Mouse (Mus musculus) limb, embryonic 10.5 days (tissue): ENCODE results near the gene Vwa8. TPM values are rescaled to one million over a fixed set of nuclear protein-coding genes. Genes with fewer than 3 reads are reported as not detected.
"Not testable (repeated sequence)": the region's sequence is repeated elsewhere in the genome, so short reads cannot be mapped to it uniquely, and the experiment has no call there.

Experiments used
- DNase-seq: peaks from one replicate; pipeline ENCODE4 v3.0.0-alpha.2; 2017; ENCODE audit warnings: low spot score
- H3K27ac ChIP-seq: fragments of 300-500 bp; sonication (generic); 2 replicates; pipeline ENCODE4 v1.5.1; 2016; ENCODE audit warnings: mild to moderate bottlenecking
- H3K27me3 ChIP-seq: fragments of 300-500 bp; sonication (generic); 2 replicates; pipeline ENCODE4 v1.6.1; 2016; ENCODE audit warnings: low read depth, mild to moderate bottlenecking; ENCODE audit not compliant: poor library complexity, severe bottlenecking
- H3K36me3 ChIP-seq: fragments of 300-500 bp; sonication (generic); 2 replicates; pipeline ENCODE4 v1.6.1; 2016; ENCODE audit warnings: mild to moderate bottlenecking, moderate library complexity
- H3K4me1 ChIP-seq: fragments of 300-500 bp; sonication (generic); 2 replicates; pipeline ENCODE4 v1.6.1; 2016
- H3K4me3 ChIP-seq: fragments of 300-500 bp; sonication (generic); 2 replicates; pipeline ENCODE4 v1.5.1; 2016; ENCODE audit warnings: mild to moderate bottlenecking, moderate library complexity
- H3K9me3 ChIP-seq: fragments of 300-500 bp; sonication (generic); replicated peaks from 2 replicates; pipeline ENCODE4 v1.6.1; 2016; ENCODE audit warnings: mild to moderate bottlenecking
- WGBS: fragments of 180-500 bp; shearing (Covaris S2); methylation state at CpG from one replicate; pipeline ENCODE4 v1.1.7; 2016; 5-methylcytosine and 5-hydroxymethylcytosine counted together
- polyA plus RNA-seq: library from polyadenylated mRNA; unstranded; fragments of >200 nt; fragmentation: Nextera tagmentation; extraction: Ambion mirVana; gene quantifications from 2 replicates; pipeline ENCODE4 v1.2.1, GENCODE M21; 2016

Gene Vwa8
- polyA plus RNA-seq, 1 experiment from 2014 or later = 8.3 TPM

DNA sequence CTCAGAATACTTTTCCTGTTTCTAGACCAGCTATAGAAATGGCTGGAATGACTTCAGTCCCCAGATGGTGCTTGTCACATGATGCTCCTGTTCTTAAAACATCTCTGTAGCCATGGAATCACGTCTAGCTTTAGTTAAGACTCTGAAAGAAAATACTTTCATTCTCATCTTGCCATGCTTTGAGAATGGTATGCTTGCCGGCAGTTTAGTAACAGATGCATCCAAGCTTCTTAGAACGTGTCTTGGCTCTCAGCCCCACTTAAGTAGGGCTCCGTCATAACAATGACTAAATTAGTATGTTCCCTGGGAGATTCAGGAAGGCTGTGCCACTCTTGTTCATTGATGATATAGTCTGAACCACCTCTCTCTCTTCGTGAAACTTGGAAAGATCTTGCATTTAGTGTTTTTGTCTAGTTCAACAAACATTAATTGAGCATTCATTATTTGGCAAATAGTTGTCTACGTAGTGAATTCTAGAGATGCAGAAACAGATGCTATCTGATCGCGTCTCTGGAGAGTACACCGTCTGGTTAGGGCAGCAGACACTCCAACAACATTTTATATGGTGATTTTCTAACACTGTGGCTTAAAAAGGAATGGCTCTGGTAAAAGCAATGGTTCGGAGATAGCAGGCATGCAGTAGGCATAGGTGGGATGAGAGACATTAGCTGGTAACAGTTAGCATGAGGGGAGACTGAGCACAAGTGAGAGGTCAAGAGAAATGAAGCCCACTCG is 93.1 kb downstream of the Vwa8 start:
- Histone ChIP-seq H3K27me3 (no peaks in the 10 kb centered on the region), H3K36me3 (peaks cover 9% of the 10 kb centered on the region; the same call in 1 of the 2 replicates), H3K4me1 (no peaks in the 10 kb centered on the region), H3K4me3 (no peak overlapping the region), H3K9me3 (no peaks in the 10 kb centered on the region), H3K27ac (no peak overlapping the region)
- no peak for DNase-seq
- 90% methylated on average over 11 of the region's 11 CpGs for WGBS

DNA sequence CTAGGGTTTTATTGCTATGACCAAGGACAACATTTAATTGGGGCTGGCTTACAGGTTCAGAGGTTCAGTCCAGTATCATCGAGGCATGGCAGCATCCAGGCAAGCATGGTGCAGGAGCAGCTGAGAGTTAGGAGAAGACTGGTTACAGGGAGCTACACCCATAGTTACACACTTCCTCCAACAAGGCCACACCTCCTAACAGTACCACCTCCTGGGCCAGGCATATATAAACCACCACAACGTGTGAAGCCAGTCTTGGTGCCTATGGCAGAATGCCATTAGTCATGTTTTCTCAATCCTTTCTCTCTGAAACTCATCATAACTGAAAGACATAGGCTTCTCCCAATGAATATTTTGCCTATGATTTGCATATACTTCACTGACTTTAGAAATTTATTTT is 106.9 kb downstream of the Vwa8 start:
- Histone ChIP-seq H3K4me1 (no peaks in the 10 kb centered on the region), H3K36me3 (no peaks in the 10 kb centered on the region; the same call in 1 of the 2 replicates), H3K27me3 (no peaks in the 10 kb centered on the region), H3K27ac (no peak overlapping the region), H3K9me3 (no peaks in the 10 kb centered on the region), H3K4me3 (no peak overlapping the region)
- no peak for DNase-seq
- WGBS = 73% methylated on average over 2 of the region's 2 CpGs

DNA sequence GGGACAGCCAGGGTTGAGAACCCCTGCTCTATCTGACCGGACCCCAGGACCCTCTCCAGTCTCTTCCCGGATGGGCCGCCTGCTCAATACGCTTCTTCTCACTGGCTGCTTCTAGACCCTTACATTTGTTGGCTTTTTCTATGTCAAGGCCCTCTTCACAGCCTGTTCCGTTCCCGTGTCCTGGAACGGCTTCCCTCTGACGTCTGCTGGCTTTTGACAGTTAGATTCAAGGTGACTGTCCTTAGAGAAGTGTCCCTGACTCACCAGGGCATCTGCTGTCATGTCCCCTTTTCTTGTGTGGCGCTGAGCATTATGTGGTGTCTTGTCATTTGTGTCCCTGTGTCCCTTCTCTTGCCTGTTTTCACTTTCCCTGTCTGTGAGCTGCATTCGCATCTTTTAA is 121.8 kb downstream of the Vwa8 start:
- DNase-seq = no peak
- Histone ChIP-seq H3K27me3 (no peaks in the 10 kb centered on the region), H3K36me3 (no peaks in the 10 kb centered on the region), H3K27ac (no peak overlapping the region), H3K4me3 (no peak overlapping the region), H3K9me3 (no peaks in the 10 kb centered on the region), H3K4me1 (no peaks in the 10 kb centered on the region)
- 97% methylated on average over 10 of the region's 10 CpGs for WGBS

DNA sequence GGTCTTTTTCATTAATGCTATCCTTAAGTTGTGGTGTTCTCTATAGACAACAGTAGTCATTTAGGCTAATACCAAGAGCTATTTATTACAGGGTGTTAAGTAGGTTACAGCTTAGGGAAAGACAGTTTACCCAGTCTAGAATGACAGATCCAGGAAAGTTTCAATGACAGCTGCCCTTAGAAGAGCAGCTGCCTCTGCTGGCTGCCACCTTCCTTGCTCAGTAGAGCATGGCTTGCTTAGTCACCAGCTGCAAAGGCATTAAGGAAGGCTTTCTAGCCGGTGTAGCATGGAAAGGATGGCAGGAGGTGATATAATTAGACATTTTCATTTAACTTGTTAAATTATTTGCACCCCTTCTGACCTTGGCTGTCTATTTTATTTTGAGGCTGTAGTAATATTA is 123.6 kb downstream of the Vwa8 start:
- H3K4me1 ChIP-seq = no peaks in the 10 kb centered on the region
- WGBS = 76% methylated on average over 1 of the region's 1 CpGs
- no peaks in the 10 kb centered on the region for H3K27me3 ChIP-seq
- DNase-seq = no peak
- H3K4me3 ChIP-seq = no peak overlapping the region
- no peaks in the 10 kb centered on the region for H3K36me3 ChIP-seq
- no peaks in the 10 kb centered on the region for H3K9me3 ChIP-seq
- H3K27ac ChIP-seq = no peak overlapping the region

DNA sequence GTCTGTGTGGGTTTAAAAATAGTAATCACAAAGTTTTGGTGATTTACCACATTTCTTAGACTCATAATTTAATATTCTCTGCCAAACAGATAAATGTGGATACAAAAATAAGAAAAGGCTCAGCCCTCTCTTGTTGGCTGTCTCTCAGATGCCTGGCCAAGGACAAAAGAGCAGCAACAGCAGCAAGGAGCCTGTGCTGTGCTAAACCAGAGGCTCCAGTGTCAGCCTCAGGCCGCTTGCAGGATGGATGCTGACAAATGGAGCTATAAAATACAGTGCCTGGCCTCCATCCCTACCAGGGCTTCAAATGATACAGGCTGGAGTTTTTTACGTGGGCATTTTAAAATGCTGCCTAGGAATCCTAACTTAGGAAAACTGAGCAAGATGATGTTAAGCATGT is 134.3 kb downstream of the Vwa8 start:
- Histone ChIP-seq H3K9me3 (no peaks in the 10 kb centered on the region), H3K4me1 (no peaks in the 10 kb centered on the region), H3K4me3 (no peak overlapping the region), H3K27ac (no peak overlapping the region), H3K27me3 (no peaks in the 10 kb centered on the region), H3K36me3 (no peaks in the 10 kb centered on the region)
- DNase-seq = no peak
- 28% methylated on average over 2 of the region's 2 CpGs for WGBS

DNA sequence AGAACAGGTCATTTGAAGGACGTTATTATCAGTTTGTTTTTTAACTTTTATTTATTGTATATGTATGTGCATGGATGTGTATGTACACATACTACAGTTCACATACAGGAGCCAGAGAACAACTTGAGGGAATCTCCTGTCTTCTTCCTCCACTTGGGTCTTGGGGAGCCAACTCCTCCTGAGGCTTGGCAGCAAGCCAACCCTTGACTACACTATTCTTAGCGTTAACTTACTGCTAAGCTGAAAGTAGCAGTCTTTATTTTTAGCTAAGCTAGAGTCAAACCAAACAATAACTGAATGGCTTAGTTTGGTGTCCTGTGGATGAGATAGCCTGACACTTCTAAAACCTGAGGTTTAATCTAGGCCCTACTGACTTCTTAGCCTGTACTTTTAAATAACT is 135.4 kb downstream of the Vwa8 start:
- no peaks in the 10 kb centered on the region for H3K36me3 ChIP-seq
- no peak for DNase-seq
- no peaks in the 10 kb centered on the region for H3K9me3 ChIP-seq
- H3K27ac ChIP-seq = no peak overlapping the region
- WGBS = 86% methylated on average over 2 of the region's 2 CpGs
- H3K27me3 ChIP-seq = no peaks in the 10 kb centered on the region
- H3K4me1 ChIP-seq = no peaks in the 10 kb centered on the region
- no peak overlapping the region for H3K4me3 ChIP-seq

DNA sequence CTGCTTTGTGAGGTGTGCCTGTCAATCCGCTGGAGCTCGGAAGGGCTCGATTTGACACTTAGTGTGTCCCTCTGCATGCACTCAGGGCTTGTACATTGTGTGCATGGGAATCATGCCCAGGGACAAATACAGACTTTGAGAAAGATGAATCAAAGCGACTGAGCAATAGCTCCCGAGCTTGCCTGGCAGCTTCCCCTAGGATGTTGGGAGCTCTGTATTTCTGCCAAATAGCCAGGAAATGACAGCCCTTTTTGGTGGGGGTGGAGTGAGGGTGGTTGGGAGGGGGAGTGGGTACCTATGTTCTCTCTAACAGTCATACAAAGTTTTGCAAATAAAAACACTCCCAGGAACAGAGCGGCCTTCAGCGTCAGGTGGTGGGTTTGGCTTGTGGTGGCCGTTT is 138.7 kb downstream of the Vwa8 start:
- Histone ChIP-seq H3K27ac (no peak overlapping the region), H3K4me1 (peaks cover 9% of the 10 kb centered on the region), H3K27me3 (no peaks in the 10 kb centered on the region), H3K36me3 (no peaks in the 10 kb centered on the region), H3K9me3 (no peaks in the 10 kb centered on the region), H3K4me3 (no peak overlapping the region)
- WGBS = 90% methylated on average over 8 of the region's 8 CpGs
- DNase-seq = no peak

DNA sequence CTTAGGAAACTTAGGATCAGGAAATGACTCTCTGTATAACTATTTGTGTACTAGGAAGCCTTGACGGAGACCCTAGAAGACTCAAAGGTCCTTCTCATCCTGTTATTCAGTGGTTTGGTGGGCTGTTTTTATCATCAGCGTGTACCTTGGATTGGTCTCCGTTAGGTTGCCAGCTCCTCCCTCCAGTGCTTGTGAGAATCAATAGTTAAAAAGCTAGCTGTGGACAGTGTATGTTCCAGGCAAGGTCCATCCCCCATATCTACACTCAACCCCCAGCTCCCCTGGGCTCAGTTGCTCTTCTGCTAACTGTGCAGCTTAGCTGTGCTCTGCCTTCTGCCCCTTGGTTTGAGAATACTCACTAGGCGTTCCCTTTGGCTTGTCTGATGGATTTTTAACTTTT is 143.6 kb downstream of the Vwa8 start:
- 87% methylated on average over 4 of the region's 4 CpGs for WGBS
- Histone ChIP-seq H3K4me3 (no peak overlapping the region), H3K27ac (no peak overlapping the region), H3K36me3 (no peaks in the 10 kb centered on the region; the same call in 1 of the 2 replicates), H3K4me1 (peaks cover 20% of the 10 kb centered on the region), H3K27me3 (no peaks in the 10 kb centered on the region), H3K9me3 (no peaks in the 10 kb centered on the region)
- DNase-seq = no peak

DNA sequence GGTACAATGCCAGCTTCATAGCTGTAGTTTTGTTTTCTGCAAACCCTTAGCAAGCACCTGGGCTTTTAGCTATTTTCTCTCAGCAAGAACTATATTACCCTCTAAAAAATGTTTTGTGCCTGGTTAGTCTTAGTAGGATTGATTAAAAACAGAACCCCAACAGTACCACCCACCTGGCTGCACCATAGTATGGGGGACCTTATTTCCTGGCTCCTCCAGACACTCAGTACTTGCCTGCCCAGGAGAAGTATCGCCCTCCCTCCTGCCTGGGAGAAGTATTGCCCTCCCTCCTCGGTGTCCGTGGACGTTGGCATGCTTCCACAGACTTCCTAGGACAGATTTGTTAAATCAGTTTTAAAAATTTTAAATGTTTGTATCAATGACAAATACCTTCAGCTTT is 144.7 kb downstream of the Vwa8 start:
- H3K27ac ChIP-seq = no peak overlapping the region

DNA sequence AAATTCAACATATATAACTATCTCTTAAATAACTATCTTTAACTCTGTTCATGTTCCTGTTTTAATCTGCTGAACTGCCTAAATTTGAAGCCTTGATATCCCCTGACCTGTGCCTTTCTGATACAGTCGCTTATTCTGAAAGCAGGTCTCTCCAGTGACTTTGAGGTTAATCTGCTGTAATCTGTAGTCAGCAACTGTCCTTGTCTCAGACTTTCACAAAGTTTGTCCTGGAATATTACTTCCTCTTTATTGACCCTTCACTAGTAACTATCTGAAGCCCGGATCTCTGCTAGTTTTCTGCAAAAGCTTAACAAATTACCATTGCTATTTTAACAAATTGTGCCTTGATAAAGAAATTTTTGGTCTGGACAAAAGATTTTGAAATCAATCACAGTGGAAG is 147.5 kb downstream of the Vwa8 start:
- no peaks in the 10 kb centered on the region for H3K27me3 ChIP-seq
- H3K4me3 ChIP-seq = no peak overlapping the region
- H3K27ac ChIP-seq = no peak overlapping the region
- no peaks in the 10 kb centered on the region; the same call in 1 of the 2 replicates for H3K36me3 ChIP-seq
- 93% methylated on average over 2 of the region's 2 CpGs for WGBS
- no peak for DNase-seq
- H3K4me1 ChIP-seq = peaks cover 15% of the 10 kb centered on the region
- H3K9me3 ChIP-seq = no peaks in the 10 kb centered on the region

More for the DNA sequence above, 144.7 kb downstream of the Vwa8 start:
- Histone ChIP-seq H3K27me3 (no peaks in the 10 kb centered on the region), H3K36me3 (no peaks in the 10 kb centered on the region; the same call in 1 of the 2 replicates), H3K4me1 (peaks cover 20% of the 10 kb centered on the region), H3K4me3 (no peak overlapping the region), H3K9me3 (no peaks in the 10 kb centered on the region)
- DNase-seq = no peak
- WGBS = 72% methylated on average over 4 of the region's 4 CpGs

DNA sequence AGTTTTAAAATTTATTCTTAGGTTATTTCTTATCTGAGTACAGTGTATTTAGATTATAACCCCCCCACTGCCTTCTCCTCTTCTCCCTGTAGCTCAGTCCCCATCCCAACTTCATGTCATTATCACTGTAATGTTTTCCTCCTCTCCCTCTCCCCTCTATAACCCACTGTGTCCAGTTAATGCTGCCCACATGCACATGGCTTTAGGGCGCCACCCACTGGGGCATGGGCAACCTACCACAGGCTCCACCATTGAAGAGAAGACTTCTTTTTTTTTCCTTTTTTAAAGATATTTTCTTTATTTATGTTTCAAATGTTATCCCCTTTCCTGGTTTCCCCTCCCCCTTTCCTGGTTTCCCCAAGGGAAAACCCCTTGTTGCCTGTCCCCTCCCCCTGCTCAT is 154.7 kb downstream of the Vwa8 start:
- Histone ChIP-seq H3K27ac (no peak overlapping the region), H3K4me1 (0 out of 2 replicates have a peak, but pooled peaks cover 3% of the 10 kb centered on the region), H3K27me3 (no peaks in the 10 kb centered on the region), H3K9me3 (no peaks in the 10 kb centered on the region), H3K4me3 (no peak overlapping the region), H3K36me3 (no peaks in the 10 kb centered on the region)
- no peak for DNase-seq
- WGBS = 64% methylated on average over 1 of the region's 1 CpGs

DNA sequence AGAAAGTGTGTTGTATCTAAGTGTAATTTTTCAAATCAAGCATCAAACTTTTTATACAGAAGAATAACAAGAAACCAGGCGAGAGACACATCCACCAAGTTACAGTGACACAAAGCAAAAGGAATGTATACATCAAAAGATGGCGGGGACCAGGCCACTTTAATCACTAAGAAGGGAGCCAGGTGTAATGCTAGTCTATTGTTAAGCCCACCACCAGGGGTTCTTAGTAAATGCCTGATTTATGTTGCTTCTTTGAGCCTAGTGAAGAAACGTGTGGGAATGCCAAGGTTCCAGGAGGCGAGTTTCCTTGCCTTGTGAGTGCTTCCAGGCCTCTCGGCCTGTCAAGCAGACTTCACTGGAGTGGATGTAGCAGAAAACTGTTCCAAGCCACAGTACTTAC is 168.9 kb downstream of the Vwa8 start:
- H3K4me3 ChIP-seq, H3K9me3 ChIP-seq, H3K27ac ChIP-seq, H3K36me3 ChIP-seq, H3K4me1 ChIP-seq, H3K27me3 ChIP-seq, DNase-seq: not testable (repeated sequence)
- 77% methylated on average over 5 of the region's 5 CpGs for WGBS

DNA sequence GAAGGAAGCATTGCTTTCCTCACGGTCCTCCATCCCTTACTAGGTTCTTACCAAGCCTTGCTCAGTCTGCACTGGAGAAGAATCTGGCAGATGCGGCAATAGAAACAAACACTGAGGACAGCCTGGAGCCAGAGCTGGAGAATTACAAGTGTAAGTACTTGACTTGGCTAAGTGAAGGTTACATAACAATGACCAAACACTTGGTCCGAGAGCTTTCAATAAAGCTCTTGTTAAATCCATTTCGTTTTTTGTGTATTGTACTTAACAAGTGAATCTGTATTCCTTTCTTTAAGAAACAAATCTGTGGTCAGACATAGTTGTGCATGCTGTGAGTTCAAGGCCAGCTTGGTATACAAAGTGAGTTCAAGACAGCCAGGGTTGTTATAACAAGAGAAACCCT is 169.7 kb downstream of the Vwa8 start:
- Histone ChIP-seq H3K27ac (no peak overlapping the region), H3K4me3 (no peak overlapping the region), H3K27me3 (no peaks in the 10 kb centered on the region), H3K36me3 (0 out of 2 replicates have a peak, but pooled peaks cover 3% of the 10 kb centered on the region), H3K4me1 (peaks cover 11% of the 10 kb centered on the region), H3K9me3 (no peaks in the 10 kb centered on the region)
- no peak for DNase-seq
- 89% methylated on average over 4 of the region's 4 CpGs for WGBS

DNA sequence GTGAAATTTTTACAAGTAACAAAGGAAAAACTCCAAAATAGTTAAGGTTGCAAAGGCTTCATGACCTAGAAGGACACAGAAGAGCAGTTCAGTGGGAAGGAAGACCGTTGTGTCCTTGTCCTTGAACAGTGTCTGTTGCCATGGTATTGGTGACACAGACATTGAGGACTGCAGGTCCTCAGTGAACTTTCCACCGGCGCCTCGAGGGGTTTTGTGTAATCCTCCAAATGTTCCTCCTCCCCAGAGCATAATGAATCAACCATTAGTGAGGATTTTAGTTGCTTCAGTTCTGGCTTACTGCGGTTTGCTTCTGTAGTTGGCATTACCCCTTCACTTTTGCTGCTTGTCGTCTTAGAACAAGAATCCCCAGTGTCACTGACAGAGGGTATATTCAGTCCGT is 172.9 kb downstream of the Vwa8 start:
- no peak overlapping the region for H3K4me3 ChIP-seq
- H3K27ac ChIP-seq = no peak overlapping the region
- no peaks in the 10 kb centered on the region for H3K27me3 ChIP-seq
- no peaks in the 10 kb centered on the region for H3K9me3 ChIP-seq
- no peak for DNase-seq
- 83% methylated on average over 7 of the region's 7 CpGs for WGBS
- H3K4me1 ChIP-seq = peaks cover 19% of the 10 kb centered on the region
- no peaks in the 10 kb centered on the region for H3K36me3 ChIP-seq
